In genomic region chr17:56996506-56996905, GRCm38 (mm10) we compare ENCODE assay signal across 11 mouse cellular contexts. TPM values are rescaled to one million over a fixed set of nuclear protein-coding genes. Genes with fewer than 3 reads are reported as not detected.
DNase-seq lines count a peak whose midpoint lies in the region; ATAC-seq and TF ChIP-seq lines count a peak whose summit lies in the region.
"Had no signal": no experiment of that assay in that cellular context is flagged by ENCODE, and none has a peak within 500 bp of the region (broad histone marks: within the 10 kb centered on the region; RNA-seq: fewer than 3 reads in every experiment).

No protein-coding gene starts in this region.

- H3K27me3 ChIP-seq in heart, embryonic 16.5 days (ENCODE audit: control insufficient read depth, insufficient read depth, low read length): no peaks in the 10 kb centered on the region
- no peaks in the 10 kb centered on the region for H3K27me3 ChIP-seq in embryonic facial prominence, embryonic 10.5 days (replicated peaks; ENCODE audit: low read depth, poor library complexity, severe bottlenecking)
- no peaks in the 10 kb centered on the region for H3K27me3 ChIP-seq in forebrain, postnatal 0 days (ENCODE audit: insufficient read depth, low read length)
- H3K27me3 ChIP-seq in midbrain, embryonic 10.5 days (ENCODE audit: low read depth, poor library complexity, severe bottlenecking): no peaks in the 10 kb centered on the region

- peak overlapping the region; percentile 53 for H3K27ac ChIP-seq in heart, embryonic 16.5 days (ENCODE audit: low read length)
- H3K27ac ChIP-seq in embryonic facial prominence, embryonic 10.5 days (replicated peaks): no peak overlapping the region
- H3K27ac ChIP-seq in forebrain, postnatal 0 days (ENCODE audit: low read depth, low read length): no peak overlapping the region
- no peak overlapping the region for H3K27ac ChIP-seq in midbrain, embryonic 10.5 days (replicated peaks)

- intact Hi-C loops in heart, postnatal 10 days (cut with DNase I): loop anchor here (2.0 to 10.0 kb wide), 3 partner anchors 100 to 336 kb away; partner anchors contain the start of genes Gpr108 and Trip10

- peaks cover 21% of the 10 kb centered on the region for H3K4me1 ChIP-seq in heart, embryonic 16.5 days (ENCODE audit: control insufficient read depth, insufficient read depth, low read length)
- peaks cover 19% of the 10 kb centered on the region for H3K4me1 ChIP-seq in embryonic facial prominence, embryonic 10.5 days
- H3K4me1 ChIP-seq in forebrain, postnatal 0 days (ENCODE audit: insufficient read depth): no peaks in the 10 kb centered on the region
- H3K4me1 ChIP-seq in midbrain, embryonic 10.5 days: peaks cover 20% of the 10 kb centered on the region

- H3K9me3 ChIP-seq in heart, embryonic 16.5 days (replicated peaks; ENCODE audit: control insufficient read depth, low read length): no peaks in the 10 kb centered on the region
- no peaks in the 10 kb centered on the region for H3K9me3 ChIP-seq in embryonic facial prominence, embryonic 10.5 days
- no peaks in the 10 kb centered on the region for H3K9me3 ChIP-seq in forebrain, postnatal 0 days (ENCODE audit: low read length)
- H3K9me3 ChIP-seq in midbrain, embryonic 10.5 days (replicated peaks): no peaks in the 10 kb centered on the region

- no peak overlapping the region for H3K4me2 ChIP-seq in heart, embryonic 16.5 days (ENCODE audit: low read depth, low read length)
- H3K4me2 ChIP-seq in forebrain, postnatal 0 days (ENCODE audit: low read depth): peak overlapping the region; percentile 73; the same call in 1 of the 2 replicates

- no peak for ATAC-seq in heart, embryonic 16.5 days (replicated peaks; ENCODE audit: extremely low read depth, insufficient read depth, low FRiP score)
- no peak for ATAC-seq in forebrain, postnatal 0 days

- no peak for TF ChIP-seq CTCF in forebrain, postnatal 0 days (IDR thresholded peaks at IDR 0.05; ENCODE audit: low read depth)

- peaks cover 45% of the 10 kb centered on the region for H3K36me3 ChIP-seq in heart, embryonic 16.5 days (ENCODE audit: control insufficient read depth, insufficient read depth)
- H3K36me3 ChIP-seq in embryonic facial prominence, embryonic 10.5 days (replicated peaks): peaks cover 85% of the 10 kb centered on the region
- peaks cover 60% of the 10 kb centered on the region for H3K36me3 ChIP-seq in forebrain, postnatal 0 days (ENCODE audit: insufficient read depth)
- H3K36me3 ChIP-seq in midbrain, embryonic 10.5 days: peaks cover 74% of the 10 kb centered on the region

- H3K4me3 ChIP-seq in heart, embryonic 16.5 days (ENCODE audit: low read length): peak overlapping the region; percentile 81; the same call in 1 of the 2 replicates
- H3K4me3 ChIP-seq in embryonic facial prominence, embryonic 10.5 days: peak overlapping the region; percentile 68
- no peak overlapping the region for H3K4me3 ChIP-seq in forebrain, postnatal 0 days (ENCODE audit: low read depth, low read length)
- peak overlapping the region; percentile 89 for H3K4me3 ChIP-seq in midbrain, embryonic 10.5 days

- no peak for DNase-seq in heart, postnatal 10 days
- DNase-seq in embryonic facial prominence, embryonic 10.5 days (ENCODE audit: low spot score): no peak
- DNase-seq in forebrain, postnatal 0 days: no peak
- DNase-seq in midbrain, embryonic 10.5 days (ENCODE audit: low spot score): no peak
- DNase-seq in layer of hippocampus, adult 9-10 months (ENCODE audit: low spot score): no peak
- DNase-seq in testis, postnatal 10 days (ENCODE audit: low spot score): no peak
- no peak for DNase-seq in right cerebral cortex, postnatal 10 days (ENCODE audit: low spot score in 2 of 2)

- 67% methylated on average over 2 of the region's 2 CpGs for WGBS in heart, embryonic 16.5 days
- WGBS in embryonic facial prominence, embryonic 10.5 days: 75% methylated on average over 2 of the region's 2 CpGs
- 77% methylated on average over 2 of the region's 2 CpGs for WGBS in forebrain, postnatal 0 days
- 74% methylated on average over 2 of the region's 2 CpGs for WGBS in midbrain, embryonic 10.5 days

- peak overlapping the region; percentile 24; the same call in 1 of the 2 replicates for H3K9ac ChIP-seq in heart, embryonic 16.5 days (ENCODE audit: low read length)
- H3K9ac ChIP-seq in forebrain, postnatal 0 days: no peak overlapping the region

RNA-seq across cellular contexts. Expression of gene Alkbh7, which starts 0.6 kb away (rescaled TPM):
- polyA plus RNA-seq in heart, embryonic 16.5 days (2015; fragmentation: Nextera tagmentation; extraction: Ambion mirVana): 56.4 and 59.6 TPM in 2 replicates
- total RNA-seq in heart, postnatal 10 days (2021): 10 to 100 TPM; 46.7 to 50.4 TPM
- polyA plus RNA-seq in embryonic facial prominence, embryonic 10.5 days (2016; fragmentation: Nextera tagmentation; extraction: Ambion mirVana): 42.5 and 45.1 TPM in 2 replicates
- total RNA-seq in forebrain, postnatal 0 days (2014; rRNA removed): 44.2 and 50.7 TPM in 2 replicates
- 52.2 and 56.4 TPM in 2 replicates for polyA plus RNA-seq in forebrain, postnatal 0 days (2015; fragmentation: Nextera tagmentation; extraction: Ambion mirVana)
- 40.2 and 41.3 TPM in 2 replicates for polyA plus RNA-seq in midbrain, embryonic 10.5 days (2016; fragmentation: Nextera tagmentation; extraction: Ambion mirVana)

RNA-seq across cellular contexts. Expression of gene Pspn, which starts 3.3 kb away (rescaled TPM):
- polyA plus RNA-seq in heart, embryonic 16.5 days (2015; fragmentation: Nextera tagmentation; extraction: Ambion mirVana): 0.34 TPM in 1 of 2 replicates, not detected in the other
- total RNA-seq in heart, postnatal 10 days (2021): not detected
- polyA plus RNA-seq in embryonic facial prominence, embryonic 10.5 days (2016; fragmentation: Nextera tagmentation; extraction: Ambion mirVana): 0.60 and 1.1 TPM in 2 replicates
- total RNA-seq in forebrain, postnatal 0 days (2014; rRNA removed): not detected in 2 replicates
- not detected in 2 replicates for polyA plus RNA-seq in forebrain, postnatal 0 days (2015; fragmentation: Nextera tagmentation; extraction: Ambion mirVana)
- 0.76 and 0.94 TPM in 2 replicates for polyA plus RNA-seq in midbrain, embryonic 10.5 days (2016; fragmentation: Nextera tagmentation; extraction: Ambion mirVana)
- total RNA-seq: G1E; layer of hippocampus, adult 18-20 months; monocyte, adult 5-6 weeks had no signal
- polyA plus RNA-seq: G1E had no signal

RNA-seq across cellular contexts. Expression of gene Clpp, which starts 6.4 kb away (rescaled TPM):
- 117 and 129 TPM in 2 replicates for polyA plus RNA-seq in heart, embryonic 16.5 days (2015; fragmentation: Nextera tagmentation; extraction: Ambion mirVana)
- total RNA-seq in heart, postnatal 10 days (2021): 10 to 100 TPM; 60.1 to 60.6 TPM
- 191 and 192 TPM in 2 replicates for polyA plus RNA-seq in embryonic facial prominence, embryonic 10.5 days (2016; fragmentation: Nextera tagmentation; extraction: Ambion mirVana)
- 105 and 109 TPM in 2 replicates for total RNA-seq in forebrain, postnatal 0 days (2014; rRNA removed)
- polyA plus RNA-seq in forebrain, postnatal 0 days (2015; fragmentation: Nextera tagmentation; extraction: Ambion mirVana): 159 and 185 TPM in 2 replicates
- polyA plus RNA-seq in midbrain, embryonic 10.5 days (2016; fragmentation: Nextera tagmentation; extraction: Ambion mirVana): 173 and 174 TPM in 2 replicates

RNA-seq across cellular contexts. Expression of gene Acer1, which starts 14.6 kb away (rescaled TPM):
- polyA plus RNA-seq in heart, embryonic 16.5 days (2015; fragmentation: Nextera tagmentation; extraction: Ambion mirVana): 0.05 TPM in 1 of 2 replicates, not detected in the other
- total RNA-seq in heart, postnatal 10 days (2021): not detected
- polyA plus RNA-seq in embryonic facial prominence, embryonic 10.5 days (2016; fragmentation: Nextera tagmentation; extraction: Ambion mirVana): not detected in 2 replicates
- not detected in 2 replicates for total RNA-seq in forebrain, postnatal 0 days (2014; rRNA removed)
- polyA plus RNA-seq in forebrain, postnatal 0 days (2015; fragmentation: Nextera tagmentation; extraction: Ambion mirVana): not detected in 2 replicates
- not detected in 2 replicates for polyA plus RNA-seq in midbrain, embryonic 10.5 days (2016; fragmentation: Nextera tagmentation; extraction: Ambion mirVana)
- total RNA-seq: G1E; layer of hippocampus, adult 18-20 months; monocyte, adult 5-6 weeks had no signal
- polyA plus RNA-seq: G1E had no signal

RNA-seq across cellular contexts. Expression of gene Gtf2f1, which starts 14.6 kb away (rescaled TPM):
- 44.1 and 45.6 TPM in 2 replicates for polyA plus RNA-seq in heart, embryonic 16.5 days (2015; fragmentation: Nextera tagmentation; extraction: Ambion mirVana)
- total RNA-seq in heart, postnatal 10 days (2021): 10 to 100 TPM; 29.0 to 30.0 TPM
- 78.7 and 80.7 TPM in 2 replicates for polyA plus RNA-seq in embryonic facial prominence, embryonic 10.5 days (2016; fragmentation: Nextera tagmentation; extraction: Ambion mirVana)
- 59.1 and 63.1 TPM in 2 replicates for total RNA-seq in forebrain, postnatal 0 days (2014; rRNA removed)
- polyA plus RNA-seq in forebrain, postnatal 0 days (2015; fragmentation: Nextera tagmentation; extraction: Ambion mirVana): 76.8 and 83.0 TPM in 2 replicates
- 81.2 and 83.3 TPM in 2 replicates for polyA plus RNA-seq in midbrain, embryonic 10.5 days (2016; fragmentation: Nextera tagmentation; extraction: Ambion mirVana)
